Mouse (Mus musculus): ENCODE measurements around the gene Epha1. TPM values are rescaled to one million over a fixed set of nuclear protein-coding genes. Genes with fewer than 3 reads are reported as not detected.
A peak's percentile ranks its signal among the peaks of the same experiment; 100 is the strongest.

Gene Epha1
- total and polyA plus RNA-seq, 3 experiments: 0.04 TPM; not detected in 2

GRCm38 (mm10) chr6:42398285-42398684 is 25.2 kb upstream of the Epha1 start:
- no peak for DNase-seq (ENCODE audit: low read depth, low spot score)
- H3K9me3 ChIP-seq (replicated peaks; ENCODE audit: insufficient read depth, low read length): no peaks in the 10 kb centered on the region
- no peaks in the 10 kb centered on the region for H3K79me2 ChIP-seq (ENCODE audit: control insufficient read depth, insufficient read depth, low read length, poor library complexity)
- H3K9ac ChIP-seq (ENCODE audit: control insufficient read depth, low read depth, low read length, poor library complexity, severe bottlenecking): no peak overlapping the region
- no peak overlapping the region for H3K4me3 ChIP-seq (ENCODE audit: control insufficient read depth in 1 of 2, insufficient read depth in 1 of 2, low read depth in 2 of 2, low read length in 2 of 2)
- TF ChIP-seq SIN3A (IDR thresholded peaks at IDR 0.05; ENCODE audit: low read length) (no peak), ZMIZ1 (IDR thresholded peaks at IDR 0.05; ENCODE audit: low read depth, low read length) (no peak), MXI1 (IDR thresholded peaks at IDR 0.05; ENCODE audit: low read depth, low read length) (no peak), MAZ (IDR thresholded peaks at IDR 0.05; ENCODE audit: low read depth, low read length) (no peak), NRF1 (IDR thresholded peaks at IDR 0.05; ENCODE audit: insufficient read depth, low read depth, low read length, poor library complexity, severe bottlenecking) (no peak), CTCF (IDR thresholded peaks at IDR 0.05 in 2 of 3, conservative IDR thresholded peaks at IDR 0.05 in 1 of 3; ENCODE audit: control insufficient read depth in 1 of 3, insufficient read depth in 1 of 3, low read depth in 2 of 3, low read length in 3 of 3, poor library complexity in 1 of 3, severe bottlenecking in 1 of 3) (no peak), TBP (IDR thresholded peaks at IDR 0.05; ENCODE audit: low read depth, low read length) (no peak), POLR2AphosphoS2 (IDR thresholded peaks at IDR 0.05; ENCODE audit: low read length) (no peak), CHD2 (IDR thresholded peaks at IDR 0.05; ENCODE audit: low read length) (no peak), ELF1 (IDR thresholded peaks at IDR 0.05; ENCODE audit: low read depth, low read length) (no peak), USF1 (IDR thresholded peaks at IDR 0.05; ENCODE audit: low read depth, low read length) (no peak), ZNF384 (IDR thresholded peaks at IDR 0.05; ENCODE audit: low read depth, low read length) (no peak), RCOR1 (IDR thresholded peaks at IDR 0.05; ENCODE audit: low read depth, low read length) (no peak), RAD21 (IDR thresholded peaks at IDR 0.05; ENCODE audit: low read depth, low read length) (no peak), HCFC1 (IDR thresholded peaks at IDR 0.05; ENCODE audit: low read depth, low read length) (no peak), EP300 (IDR thresholded peaks at IDR 0.05; ENCODE audit: low read depth in 1 of 2, low read length in 2 of 2) (no peak), TAL1 (IDR thresholded peaks at IDR 0.05; ENCODE audit: low read length) (no peak)
- H3K36me3 ChIP-seq (ENCODE audit: control insufficient read depth in 1 of 2, insufficient read depth in 2 of 2, low read length in 2 of 2): peaks cover 0 to 11% of the 10 kb centered on the region in 2 experiments; a peak in 2 of 4 replicates
- peaks cover 2 to 11% of the 10 kb centered on the region in 2 experiments; a peak in 3 of 4 replicates for H3K4me1 ChIP-seq (ENCODE audit: control insufficient read depth in 1 of 2, insufficient read depth in 2 of 2, low read length in 2 of 2)
- H3K27ac ChIP-seq (ENCODE audit: control insufficient read depth, low read depth, low read length): no peak overlapping the region
- peaks cover 3 to 5% of the 10 kb centered on the region in 2 experiments; a peak in 3 of 4 replicates for H3K27me3 ChIP-seq (ENCODE audit: control insufficient read depth in 1 of 2, insufficient read depth in 2 of 2, low read length in 2 of 2)

GRCm38 (mm10) chr6:42397041-42397657 is 24.1 kb upstream of the Epha1 start:
- Histone ChIP-seq H3K4me3 (ENCODE audit: control insufficient read depth in 1 of 2, insufficient read depth in 1 of 2, low read depth in 2 of 2, low read length in 2 of 2) (no peak overlapping the region), H3K79me2 (ENCODE audit: control insufficient read depth, insufficient read depth, low read length, poor library complexity) (no peaks in the 10 kb centered on the region), H3K4me1 (ENCODE audit: control insufficient read depth in 1 of 2, insufficient read depth in 2 of 2, low read length in 2 of 2) (peaks cover 2 to 11% of the 10 kb centered on the region in 2 experiments; a peak in 3 of 4 replicates), H3K9ac (ENCODE audit: control insufficient read depth, low read depth, low read length, poor library complexity, severe bottlenecking) (no peak overlapping the region), H3K9me3 (replicated peaks; ENCODE audit: insufficient read depth, low read length) (no peaks in the 10 kb centered on the region), H3K27ac (ENCODE audit: control insufficient read depth, low read depth, low read length) (no peak overlapping the region), H3K36me3 (ENCODE audit: control insufficient read depth in 1 of 2, insufficient read depth in 2 of 2, low read length in 2 of 2) (peaks cover 0 to 11% of the 10 kb centered on the region in 2 experiments; a peak in 2 of 4 replicates), H3K27me3 (ENCODE audit: control insufficient read depth in 1 of 2, insufficient read depth in 2 of 2, low read length in 2 of 2) (peaks cover 6 to 15% of the 10 kb centered on the region in 2 experiments; a peak in 3 of 4 replicates)
- DNase-seq (ENCODE audit: low read depth, low spot score): peak; percentile 46
- TF ChIP-seq TCF12 (IDR thresholded peaks at IDR 0.05; ENCODE audit: low read depth, low read length): peak; percentile 63; the same call in 1 of the 2 replicates
- TF ChIP-seq EP300 (IDR thresholded peaks at IDR 0.05; ENCODE audit: low read depth in 1 of 2, low read length in 2 of 2): peak; percentile 53 to 57; a peak in 2 of 4 replicates
- TF ChIP-seq GATA1 (IDR thresholded peaks at IDR 0.05; ENCODE audit: low read depth, low read length): peak; percentile 74
- peak; percentile 72 for TF ChIP-seq ETS1 (IDR thresholded peaks at IDR 0.05; ENCODE audit: low read depth, low read length)
- TF ChIP-seq MAX (IDR thresholded peaks at IDR 0.05; ENCODE audit: low read length): no peak

Data from MEL (cell line).